Mouse (Mus musculus): Measurements from ENCODE around the gene Gm20388. TPM values are rescaled to one million over a fixed set of nuclear protein-coding genes. Genes with fewer than 3 reads are reported as not detected.

Gene Gm20388
- total RNA-seq, 2 experiments from 2014 or later: not detected

DNA sequence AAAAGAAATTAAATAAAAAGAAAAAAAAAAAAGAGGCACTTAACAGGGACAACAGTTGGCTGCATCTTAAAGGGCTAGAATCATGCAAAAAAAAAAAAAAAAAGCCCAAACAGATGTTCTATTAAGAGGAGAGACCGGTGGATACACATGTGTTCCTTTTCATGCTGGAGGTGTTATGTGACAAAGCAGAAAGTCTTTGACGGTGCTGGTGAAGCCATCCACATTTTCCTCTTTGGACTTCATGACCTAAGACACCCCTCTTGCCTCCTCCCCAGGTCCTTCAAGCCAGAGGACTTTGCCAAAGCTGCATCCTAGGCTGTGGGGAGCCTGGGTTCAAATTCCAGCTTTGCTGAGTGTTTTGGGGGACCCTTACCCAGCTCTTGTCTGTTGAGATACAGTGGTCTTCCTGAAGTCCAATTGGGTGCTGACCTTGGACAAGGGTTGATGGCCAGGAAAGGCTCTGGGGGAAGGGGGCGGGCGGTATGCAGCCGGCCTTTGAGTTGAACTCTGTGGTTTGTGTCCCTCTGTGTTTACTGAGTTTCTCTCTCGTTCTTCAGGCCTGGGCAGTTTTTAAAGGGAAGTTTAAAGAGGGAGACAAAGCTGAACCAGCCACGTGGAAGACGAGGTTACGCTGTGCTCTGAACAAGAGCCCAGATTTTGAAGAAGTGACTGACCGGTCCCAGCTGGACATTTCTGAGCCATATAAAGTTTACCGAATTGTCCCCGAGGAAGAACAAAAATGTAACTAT, 832.7 kb downstream of the Gm20388 start:
- DNase-seq (ENCODE audit: low spot score in 2 of 2): no peak

DNA sequence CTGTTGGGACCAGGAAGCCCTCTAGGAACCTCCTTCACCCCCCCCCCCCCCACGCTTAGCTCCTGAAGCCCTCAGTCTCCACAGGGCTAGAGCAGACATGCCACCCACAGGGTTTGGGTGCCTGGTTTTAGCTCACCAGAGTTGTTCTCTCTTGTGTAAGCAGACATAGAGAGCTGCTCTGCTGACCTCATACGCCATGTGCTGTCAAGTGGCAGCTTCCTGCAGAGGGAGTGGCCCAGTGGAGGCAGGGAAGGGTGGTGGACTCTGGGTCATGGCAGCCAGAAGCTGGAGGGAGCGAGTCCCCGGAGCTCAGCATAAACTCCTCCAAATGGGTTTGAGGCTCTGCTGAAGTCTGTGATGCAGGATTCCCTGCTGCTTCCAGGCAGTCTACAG, 833.3 kb downstream of the Gm20388 start:
- DNase-seq (ENCODE audit: low spot score in 2 of 2): no peak

DNA sequence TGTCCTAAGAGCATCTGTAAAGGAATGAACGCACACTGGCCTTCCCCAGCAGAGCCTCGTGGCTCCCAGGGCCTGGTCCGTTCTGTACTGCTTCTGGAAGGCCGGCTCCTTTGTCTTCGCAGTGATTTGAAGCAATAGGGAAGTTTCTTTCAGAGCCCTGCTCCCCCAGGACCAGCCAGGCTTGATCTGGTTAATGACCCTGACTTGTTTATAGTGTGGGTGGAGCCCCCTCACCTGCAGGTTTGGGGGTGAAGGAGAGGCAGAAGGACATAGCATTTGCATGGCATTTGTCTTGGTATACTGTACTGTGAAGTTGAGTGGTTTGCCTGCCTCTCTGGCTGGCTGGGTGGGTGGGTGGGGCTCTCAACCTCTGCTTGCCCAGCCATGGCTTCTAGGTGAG, 833.8 kb downstream of the Gm20388 start:
- DNase-seq (ENCODE audit: low spot score in 2 of 2): no peak

DNA sequence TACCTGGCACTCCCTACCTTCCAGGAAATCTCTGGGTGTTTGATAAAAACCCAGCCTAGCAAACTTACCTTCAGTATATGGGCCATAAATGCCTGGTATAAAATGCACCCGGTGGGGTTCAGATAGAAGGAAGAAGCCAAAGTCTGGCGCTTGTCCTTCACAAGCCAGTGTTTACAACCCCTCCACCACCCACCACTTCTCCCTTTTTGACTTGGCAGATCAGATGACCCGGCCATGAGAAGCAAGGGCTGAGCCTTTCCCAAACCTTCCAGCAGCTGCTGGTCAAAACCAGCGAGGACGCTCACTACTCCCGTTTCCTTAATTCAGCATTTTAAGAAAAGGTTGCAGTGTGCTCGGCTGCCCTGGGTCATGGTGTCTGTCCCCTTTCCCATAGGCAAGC, 834.6 kb downstream of the Gm20388 start:
- DNase-seq (ENCODE audit: low spot score in 2 of 2): no peak

DNA sequence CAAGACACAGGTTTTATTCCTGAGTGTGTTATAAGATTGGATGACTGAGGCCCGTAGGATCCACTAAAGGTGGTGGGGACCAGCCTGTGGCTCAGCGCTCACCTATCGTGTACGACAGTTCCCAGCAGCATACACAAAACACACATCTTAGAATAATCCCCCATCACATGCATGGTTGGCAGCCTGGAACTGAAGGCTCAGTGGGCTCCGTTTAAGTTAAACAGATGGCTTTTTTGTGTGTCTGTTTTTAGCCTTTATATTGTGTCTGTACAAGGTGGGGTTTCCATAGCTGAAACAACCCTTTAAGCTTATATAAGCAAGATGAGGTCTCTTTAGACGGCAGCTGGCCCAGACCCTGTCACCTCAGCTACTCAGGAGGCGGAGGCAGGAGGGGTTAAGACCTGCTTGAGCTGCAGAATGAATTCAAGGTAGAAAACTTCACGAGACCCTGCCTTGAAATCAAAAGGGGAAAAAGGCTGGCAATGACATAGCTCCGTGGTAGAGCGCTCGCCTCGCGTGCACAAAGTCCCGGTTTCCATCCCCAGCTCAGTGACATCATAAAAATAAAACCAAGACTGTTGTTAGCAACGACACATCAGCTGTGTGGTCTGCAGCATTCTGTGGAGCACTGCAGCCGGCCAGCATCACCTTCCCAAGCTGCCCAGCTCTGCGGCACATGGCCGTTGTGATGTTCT, 835.5 kb downstream of the Gm20388 start:
- no peak for DNase-seq (ENCODE audit: low spot score in 2 of 2)

DNA sequence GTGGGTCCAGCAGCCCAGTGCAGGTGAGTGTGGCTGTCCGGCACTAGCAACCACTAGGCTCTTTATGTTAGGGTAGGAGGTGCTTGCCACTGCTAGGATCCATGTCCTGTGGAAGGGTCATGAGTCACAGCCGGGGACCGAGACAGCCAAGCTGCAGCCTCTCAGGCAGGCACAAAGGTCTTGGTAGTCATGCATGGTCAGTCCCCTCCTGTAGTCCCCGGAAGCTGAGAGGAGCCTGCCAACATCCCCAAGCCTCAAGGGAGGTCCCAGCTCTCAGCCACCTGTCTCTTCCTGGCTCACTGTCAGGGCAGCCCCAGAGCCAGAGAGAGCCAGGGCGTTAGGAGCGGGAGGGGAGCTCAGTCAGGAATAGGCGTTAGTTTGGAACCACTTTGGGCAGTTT, 836.6 kb downstream of the Gm20388 start:
- no peak for DNase-seq (ENCODE audit: low spot score in 2 of 2)

DNA sequence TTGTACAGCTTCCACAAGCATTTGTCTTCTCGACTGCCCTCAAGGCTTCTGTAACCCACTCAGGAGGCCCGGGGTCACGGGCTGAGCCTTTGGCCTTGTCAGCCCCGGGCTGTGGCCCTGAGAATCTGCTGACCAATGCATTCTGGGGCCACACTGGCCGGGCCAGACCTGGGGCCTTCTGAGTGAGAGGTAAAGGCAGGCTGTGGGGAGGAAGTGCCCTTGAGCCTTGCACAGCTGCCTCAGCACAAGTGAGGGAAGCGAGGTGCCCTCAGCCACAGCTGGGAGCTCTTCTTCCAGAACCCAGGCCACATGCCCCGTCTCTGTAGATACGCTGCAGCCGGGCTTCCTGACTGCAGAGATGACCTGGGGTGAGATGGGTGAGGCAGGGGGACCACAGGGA, 840.0 kb downstream of the Gm20388 start:
- no peak for DNase-seq (ENCODE audit: low spot score in 2 of 2)

DNA sequence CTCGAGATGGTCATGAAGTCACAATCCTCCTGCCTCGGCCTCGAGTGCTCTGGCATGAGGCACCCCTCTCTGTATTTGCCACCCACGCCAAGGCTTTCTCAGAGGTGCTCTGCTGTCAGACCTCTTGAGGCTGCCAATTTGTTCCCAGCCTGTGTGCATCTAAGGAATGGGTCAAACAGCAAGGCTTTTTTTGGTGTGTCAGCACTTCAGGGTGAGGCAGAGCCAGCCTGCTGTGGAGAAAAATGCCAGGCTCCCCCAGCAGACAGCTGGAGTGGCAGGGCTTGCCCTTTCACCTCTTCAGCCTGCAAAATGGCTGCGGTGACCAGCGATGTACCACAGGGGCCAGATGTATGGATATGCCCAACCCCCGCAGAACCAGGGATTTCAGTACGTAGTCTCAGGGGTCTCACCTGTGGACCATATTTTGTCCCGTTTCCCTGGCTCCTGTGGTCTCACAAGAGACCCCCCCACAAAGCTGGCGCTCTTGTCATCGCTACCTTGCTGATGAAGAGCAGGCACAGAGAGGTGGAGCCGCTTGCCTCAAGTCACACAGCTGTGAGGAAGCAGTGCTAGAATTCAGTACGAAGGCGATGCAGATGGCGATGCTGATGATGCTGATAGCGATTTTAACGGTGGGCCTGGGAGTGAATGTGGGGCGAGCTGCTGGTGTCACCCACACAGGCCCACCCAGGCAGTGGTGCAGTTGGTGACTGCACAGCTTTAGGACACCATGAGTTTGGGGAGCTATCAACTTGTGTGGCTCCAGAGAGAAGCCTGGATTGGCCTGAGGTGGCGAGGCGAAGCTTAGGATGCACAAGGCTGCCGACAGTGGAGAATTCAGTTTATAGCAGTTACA, 840.8 kb downstream of the Gm20388 start:
- DNase-seq (ENCODE audit: low spot score in 2 of 2): no peak

DNA sequence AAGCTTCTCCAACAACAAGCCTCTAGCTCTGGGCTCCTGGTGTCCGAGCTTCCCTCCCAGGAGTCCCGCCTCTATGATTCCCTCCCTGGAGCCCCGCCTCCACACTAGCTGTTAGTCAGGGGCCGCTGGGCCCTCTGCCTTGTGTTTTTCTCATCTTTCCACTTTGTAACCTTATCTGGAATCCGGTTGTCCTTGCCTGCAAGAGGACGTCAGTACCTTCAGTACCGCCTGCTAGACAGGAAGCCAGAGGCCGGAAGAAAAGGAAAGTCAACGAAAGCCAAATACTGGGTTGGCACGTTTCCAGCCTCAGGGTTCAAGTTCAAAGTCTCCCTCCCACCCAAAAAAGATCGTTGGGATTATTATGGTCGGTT, 841.4 kb downstream of the Gm20388 start:
- no peak for DNase-seq (ENCODE audit: low spot score in 2 of 2)

DNA sequence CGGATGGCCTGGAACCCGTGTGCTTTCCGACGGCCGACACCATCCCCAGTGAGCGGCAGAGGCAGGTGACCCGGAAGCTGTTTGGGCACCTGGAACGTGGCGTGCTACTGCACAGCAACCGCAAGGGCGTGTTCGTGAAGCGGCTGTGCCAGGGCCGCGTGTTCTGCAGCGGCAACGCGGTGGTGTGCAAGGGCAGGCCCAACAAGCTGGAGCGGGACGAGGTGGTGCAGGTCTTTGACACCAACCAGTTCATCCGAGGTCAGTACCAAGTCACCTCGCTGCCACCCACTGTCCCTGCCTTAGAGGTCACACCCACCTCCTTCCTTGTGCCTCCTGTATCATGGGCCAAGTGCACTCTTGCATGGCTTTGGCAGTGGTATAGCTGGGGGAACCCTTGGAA, 842.8 kb downstream of the Gm20388 start:
- DNase-seq (ENCODE audit: low spot score in 2 of 2): no peak

DNA sequence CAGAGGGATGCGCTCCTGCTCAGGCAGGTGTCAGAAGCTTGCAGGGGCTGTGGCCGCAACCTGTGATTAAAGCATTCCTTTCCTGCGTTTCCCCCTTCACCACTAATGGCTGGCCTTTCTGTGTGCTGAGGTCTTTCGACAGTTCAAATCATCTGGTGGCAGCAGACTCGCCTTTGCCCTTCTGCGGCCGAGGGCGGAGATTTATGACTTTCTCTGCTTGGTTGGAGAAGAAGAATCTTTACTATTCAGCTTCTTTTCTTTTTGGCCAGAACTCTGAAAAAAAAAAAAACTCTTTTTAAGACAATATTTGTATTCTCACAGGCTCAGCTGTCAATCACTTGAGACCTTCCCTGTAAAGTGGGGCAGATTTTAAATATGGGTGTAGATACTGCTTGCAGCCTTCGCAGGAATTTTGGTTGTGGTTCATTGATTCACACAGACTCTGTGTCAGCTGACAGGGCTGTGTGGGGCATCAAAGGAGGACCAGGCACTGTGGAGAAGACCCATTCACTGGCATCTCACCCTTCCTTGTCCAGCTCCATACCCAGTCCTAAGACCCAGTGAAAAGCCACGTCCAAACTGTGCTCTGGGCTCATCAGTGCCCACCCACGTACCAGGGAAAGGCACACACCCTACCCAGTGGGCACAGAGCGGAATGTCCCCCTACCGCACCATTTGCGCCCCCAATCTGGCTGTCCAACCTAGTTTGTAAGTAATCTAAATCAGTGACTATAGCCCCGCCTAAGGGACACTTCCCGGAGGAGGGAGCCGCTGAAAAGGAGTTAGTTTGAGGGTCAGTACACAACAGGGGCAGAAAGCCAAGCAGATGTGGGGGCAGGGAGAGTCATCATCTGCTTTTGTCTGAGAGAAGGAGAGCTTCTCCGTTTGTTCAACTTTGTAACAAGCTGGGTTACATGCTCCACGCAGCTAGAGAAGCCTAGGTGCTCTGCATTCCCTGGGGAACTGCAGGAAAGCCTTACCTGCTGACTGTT, 845.0 kb downstream of the Gm20388 start:
- no peak for DNase-seq (ENCODE audit: low spot score in 2 of 2)

DNA sequence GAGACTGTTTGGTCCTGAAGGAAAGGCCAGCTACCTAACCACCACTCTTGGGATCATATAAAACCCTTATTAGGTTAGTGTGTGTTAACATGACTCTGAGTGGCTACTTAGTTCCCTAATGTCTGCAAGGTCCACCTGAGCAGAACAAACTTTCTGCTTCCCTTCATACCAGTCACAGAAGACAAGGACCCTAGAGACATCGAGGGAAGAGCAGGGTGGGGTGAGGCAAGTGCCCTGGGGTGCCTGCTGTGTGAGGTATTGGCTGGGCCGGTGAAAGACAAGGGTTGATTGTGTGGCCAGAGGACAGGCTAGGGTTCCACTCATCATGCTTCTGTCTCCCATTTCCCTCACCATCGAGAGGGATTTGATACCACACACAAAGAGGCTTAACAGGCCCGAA, 847.4 kb downstream of the Gm20388 start:
- DNase-seq (ENCODE audit: low spot score in 2 of 2): no peak

DNA sequence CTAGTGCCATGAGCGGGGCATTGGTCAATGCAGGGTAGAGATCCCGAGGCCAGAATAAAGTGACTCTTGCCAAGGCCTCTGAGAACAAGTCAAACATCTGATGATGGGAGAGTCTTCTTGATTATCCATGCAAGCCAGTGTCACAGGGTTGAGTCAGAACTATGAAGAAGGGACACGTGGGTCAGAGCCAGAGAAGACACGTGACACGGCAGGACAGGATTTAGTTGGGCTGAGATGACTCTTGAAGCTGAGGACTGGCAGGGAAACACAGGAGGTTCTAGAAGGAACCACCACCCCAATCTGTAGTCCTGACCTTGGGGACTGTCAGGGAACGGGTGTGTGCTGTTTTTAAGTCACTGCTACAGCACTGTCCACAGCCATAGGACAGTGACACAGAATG, 849.2 kb downstream of the Gm20388 start:
- no peak for DNase-seq (ENCODE audit: low spot score in 2 of 2)

DNA sequence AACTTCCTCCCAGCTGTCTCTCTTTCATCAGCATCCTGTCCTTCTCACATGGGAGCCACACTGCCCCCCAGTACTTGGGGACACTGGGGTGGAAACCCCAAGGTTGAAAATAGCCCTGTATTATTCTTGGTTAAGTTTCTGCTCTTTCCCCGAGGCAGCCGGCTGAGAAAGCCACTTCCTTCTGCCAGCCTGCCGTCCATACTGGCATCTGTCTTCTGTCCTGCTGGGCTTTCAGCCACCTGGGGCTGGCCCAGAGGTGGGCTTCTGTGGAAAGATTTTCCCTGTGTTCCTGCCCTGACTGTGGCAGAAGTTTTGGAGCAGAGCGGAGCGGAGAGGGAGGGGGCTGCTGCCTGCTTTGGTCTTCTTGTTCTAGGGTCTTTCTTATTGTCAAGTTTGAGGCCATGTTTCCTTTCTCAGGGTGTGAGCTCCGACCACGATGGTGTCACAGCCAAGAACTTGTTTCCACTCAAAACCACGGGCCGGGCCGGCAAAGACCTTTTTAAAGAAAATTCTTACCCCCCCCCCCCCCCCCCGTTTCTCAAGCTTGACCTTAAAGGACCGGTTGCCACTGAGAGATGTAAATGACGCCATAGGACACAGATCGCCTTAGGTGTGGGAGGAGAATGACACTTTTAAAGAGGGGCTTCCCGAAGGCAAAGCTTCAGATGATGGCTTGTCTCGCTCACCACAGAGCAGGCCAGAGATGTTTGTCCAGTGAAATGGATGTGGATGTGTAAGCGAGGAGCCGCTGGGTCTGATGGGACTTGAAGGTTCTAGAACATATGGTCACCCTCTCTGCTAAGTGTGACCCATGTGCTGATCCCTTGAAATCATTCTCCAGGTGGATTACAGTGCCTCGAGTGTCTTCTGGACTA, 849.9 kb downstream of the Gm20388 start:
- DNase-seq (ENCODE audit: low spot score in 2 of 2): no peak

DNA sequence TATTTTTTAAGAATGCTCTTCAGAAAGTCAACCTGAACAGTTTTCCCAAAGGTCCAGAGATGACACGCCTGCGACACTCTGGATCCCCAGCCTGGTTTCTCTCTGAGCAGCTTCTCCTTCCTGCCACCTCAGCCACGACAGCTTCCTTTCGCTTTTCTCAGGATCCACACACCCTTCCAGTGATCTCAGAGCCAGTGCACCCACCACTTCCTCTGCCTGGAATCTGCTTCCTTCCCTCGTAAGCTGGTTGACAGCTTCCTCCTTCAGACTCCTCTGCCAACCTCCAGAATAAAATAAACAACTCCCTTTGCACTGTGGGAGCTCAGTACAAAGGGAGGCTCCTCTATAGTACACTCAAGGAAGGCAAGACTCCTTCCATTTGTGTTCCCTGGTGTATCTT, 852.6 kb downstream of the Gm20388 start:
- DNase-seq (ENCODE audit: low spot score in 2 of 2): no peak

DNA sequence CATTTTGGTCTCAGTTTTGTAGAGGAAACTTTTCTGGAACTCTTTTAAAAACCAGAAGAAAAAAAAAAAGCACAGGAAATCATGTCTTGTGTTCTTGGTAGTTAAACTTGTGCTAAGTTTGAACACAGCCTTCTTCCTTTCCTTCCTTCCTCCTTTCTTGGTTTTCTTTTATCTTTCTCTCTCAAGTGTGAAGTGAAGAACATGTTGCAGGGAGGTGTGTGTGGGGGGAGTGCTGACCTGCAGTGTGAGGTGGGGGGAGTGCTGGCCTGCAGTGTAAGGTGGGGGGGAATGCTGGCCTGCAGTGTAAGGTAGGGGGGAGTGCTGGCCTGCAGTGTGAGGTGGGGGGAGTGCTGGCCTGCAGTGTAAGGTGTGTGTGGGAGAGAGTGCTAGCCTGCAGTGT, 854.0 kb downstream of the Gm20388 start:
- DNase-seq (ENCODE audit: low spot score in 2 of 2): no peak

DNA sequence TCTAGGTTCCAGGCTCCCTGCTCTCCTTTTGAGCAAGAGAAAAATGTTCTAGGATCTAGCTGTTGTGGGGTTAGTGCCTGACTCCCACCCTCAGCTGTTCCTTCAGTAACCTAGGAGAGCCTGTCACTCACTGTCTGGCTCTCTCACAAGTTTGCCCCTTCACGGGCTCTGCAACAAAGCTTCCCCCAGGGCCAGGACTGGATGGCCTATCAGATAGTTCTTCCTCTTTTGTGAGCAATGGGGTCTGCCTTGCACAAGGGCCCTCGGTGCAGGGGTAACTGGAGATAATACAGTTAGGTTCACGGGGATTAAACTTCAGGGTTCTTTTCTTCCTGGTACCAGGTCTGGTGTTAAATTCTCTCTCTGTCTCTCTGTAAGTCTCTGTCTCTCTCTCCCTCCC, 856.0 kb downstream of the Gm20388 start:
- no peak for DNase-seq (ENCODE audit: low spot score in 2 of 2)

DNA sequence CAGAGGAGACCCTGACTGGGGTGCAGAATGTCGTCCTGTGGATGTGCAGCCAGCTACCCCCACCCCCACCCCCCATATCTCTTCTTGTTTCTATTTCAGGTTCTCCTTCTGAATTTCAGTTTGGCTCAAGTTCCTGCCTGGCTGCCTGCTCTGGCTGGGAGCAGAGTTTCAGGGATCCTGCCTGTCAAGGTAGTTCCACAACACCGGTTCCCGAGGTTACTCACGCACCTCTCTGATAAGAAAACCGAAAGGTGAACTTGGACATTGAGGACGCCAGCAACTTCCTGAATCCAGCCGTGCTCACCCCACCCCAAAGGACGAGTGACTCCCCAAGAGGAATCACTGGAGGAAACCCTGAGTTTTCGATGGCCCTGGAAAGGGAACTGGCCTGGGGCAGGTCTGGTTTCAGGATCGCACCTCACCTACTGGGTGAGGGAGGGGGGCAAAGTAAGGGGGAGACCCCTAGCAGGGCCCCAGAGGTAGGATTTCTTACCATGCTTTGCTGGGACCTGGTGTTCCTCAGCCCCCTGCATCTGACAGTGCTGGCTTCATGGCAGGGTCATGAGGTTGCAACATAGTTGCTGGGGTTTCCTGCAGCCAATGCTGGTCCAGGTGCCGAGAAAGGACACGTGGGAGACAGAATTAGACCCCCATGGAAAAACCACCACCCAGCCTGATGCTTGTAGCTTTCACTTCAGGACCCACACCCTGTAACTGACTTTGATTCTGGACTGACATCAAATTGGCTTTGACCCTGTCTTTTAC, 858.0 kb downstream of the Gm20388 start:
- DNase-seq (ENCODE audit: low spot score in 2 of 2): no peak

DNA sequence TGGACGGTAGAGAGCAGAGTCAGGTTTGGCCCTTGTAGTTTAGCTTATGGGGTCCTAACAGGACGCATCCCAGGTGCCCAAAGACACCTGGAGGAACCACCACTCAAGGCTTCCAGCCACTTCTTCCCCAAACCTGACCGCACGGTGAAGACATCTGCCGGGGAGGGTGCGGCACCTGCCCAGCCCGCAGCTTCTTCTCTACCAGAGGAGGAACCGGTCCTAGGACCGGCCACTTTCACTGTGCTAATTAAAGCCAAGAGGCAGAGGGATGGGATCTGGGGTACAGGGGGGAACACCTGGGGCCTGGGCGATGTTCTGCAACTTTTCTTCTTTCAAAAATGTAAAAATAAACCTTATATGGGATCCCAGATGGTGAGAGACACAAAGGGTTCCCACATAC, 866.5 kb downstream of the Gm20388 start:
- no peak for DNase-seq (ENCODE audit: low spot score in 2 of 2)
